Mouse (Mus musculus): Measurements from ENCODE around the gene Tex52. TPM values are rescaled to one million over a fixed set of nuclear protein-coding genes. Genes with fewer than 3 reads are reported as not detected.

The Tex52 gene
- polyA plus RNA-seq, 1 experiment from 2014 or later: 0.28 TPM

GRCm38 (mm10) chr6:128433566-128433965, 58.3 kb downstream of the Tex52 start:
- 90% methylated on average over 13 of the region's 13 CpGs for WGBS
- Histone ChIP-seq H3K36me3 (peaks cover 81% of the 10 kb centered on the region), H3K27ac (replicated peaks) (no peak overlapping the region), H3K4me1 (peaks cover 41% of the 10 kb centered on the region), H3K9ac (no peak overlapping the region), H3K27me3 (replicated peaks) (no peaks in the 10 kb centered on the region), H3K4me2 (no peak overlapping the region), H3K4me3 (no peak overlapping the region), H3K9me3 (no peaks in the 10 kb centered on the region)
- no peak for ATAC-seq (ENCODE audit: extremely low read depth, insufficient number of reproducible peaks, low FRiP score, low TSS enrichment)

Other genes starting within 250 kb of the Tex52 start
- 127 and 140 TPM in 2 replicates for gene Tspan9, start 231.9 kb upstream of the Tex52 start, polyA plus RNA-seq (2015; fragmentation: Nextera tagmentation; extraction: Ambion mirVana)
- 2.9 and 3.4 TPM in 2 replicates for gene Tead4, start 74.6 kb upstream of the Tex52 start, polyA plus RNA-seq (2015; fragmentation: Nextera tagmentation; extraction: Ambion mirVana)
- gene Tulp3, start 19.6 kb upstream of the Tex52 start, polyA plus RNA-seq (2015; fragmentation: Nextera tagmentation; extraction: Ambion mirVana): 9.1 and 10.1 TPM in 2 replicates
- gene Rhno1, start 12.5 kb upstream of the Tex52 start, polyA plus RNA-seq (2015; fragmentation: Nextera tagmentation; extraction: Ambion mirVana): 71.8 and 82.5 TPM in 2 replicates
- 23.6 and 23.7 TPM in 2 replicates for gene Foxm1, start 12.5 kb upstream of the Tex52 start, polyA plus RNA-seq (2015; fragmentation: Nextera tagmentation; extraction: Ambion mirVana)
- gene Gm44596, start within 50 bp of the Tex52 start, polyA plus RNA-seq (2015; fragmentation: Nextera tagmentation; extraction: Ambion mirVana): not detected in 2 replicates
- 2.2 and 2.3 TPM in 2 replicates for gene Nrip2, start 23.8 kb downstream of the Tex52 start, polyA plus RNA-seq (2015; fragmentation: Nextera tagmentation; extraction: Ambion mirVana)
- gene Itfg2, start 49.5 kb downstream of the Tex52 start, polyA plus RNA-seq (2015; fragmentation: Nextera tagmentation; extraction: Ambion mirVana): 28.6 and 30.6 TPM in 2 replicates
- gene Fkbp4, start 63.2 kb downstream of the Tex52 start, polyA plus RNA-seq (2015; fragmentation: Nextera tagmentation; extraction: Ambion mirVana): 257 and 288 TPM in 2 replicates
- 0.92 and 1.9 TPM in 2 replicates for gene Pzp, start 151.3 kb downstream of the Tex52 start, polyA plus RNA-seq (2015; fragmentation: Nextera tagmentation; extraction: Ambion mirVana)
- gene A2ml1, start 206.2 kb downstream of the Tex52 start, polyA plus RNA-seq (2015; fragmentation: Nextera tagmentation; extraction: Ambion mirVana): 0.28 and 0.47 TPM in 2 replicates
- not detected in 2 replicates for gene Klrb1a, start 248.1 kb downstream of the Tex52 start, polyA plus RNA-seq (2015; fragmentation: Nextera tagmentation; extraction: Ambion mirVana)

All from heart, embryonic 13.5 days (tissue).